Mouse (Mus musculus) liver, embryonic 11.5 days (tissue): ENCODE results near the gene Car10. TPM values are rescaled to one million over a fixed set of nuclear protein-coding genes. Genes with fewer than 3 reads are reported as not detected.

Experiments
- ATAC-seq: fragments of 200-750 bp; cut with Nextera tagmentation; replicated peaks from 2 replicates; pipeline ENCODE4 v1.8.0; 2017; ENCODE audit warnings: moderate number of reproducible peaks, mild to moderate bottlenecking, moderate TSS enrichment, moderate library complexity; ENCODE audit not compliant: low FRiP score
- DNase-seq: peaks from one replicate; pipeline ENCODE4 v3.0.0-alpha.2; 2017; ENCODE audit warnings: low spot score
- H3K27ac ChIP-seq: fragments of 300-500 bp; sonication (generic); 2 replicates; pipeline ENCODE4 v1.5.1; 2014; ENCODE audit warnings: mild to moderate bottlenecking, low read depth, low read length, control low read depth
- H3K27me3 ChIP-seq: fragments of 300-500 bp; sonication (generic); replicated peaks from 2 replicates; pipeline ENCODE4 v1.6.1; 2014; ENCODE audit warnings: low read length, mixed read lengths; ENCODE audit not compliant: control insufficient read depth, insufficient read depth
- H3K36me3 ChIP-seq: fragments of 300-500 bp; sonication (generic); 2 replicates; pipeline ENCODE4 v1.6.1; 2014; ENCODE audit warnings: mild to moderate bottlenecking, low read length, moderate library complexity, mixed read lengths; ENCODE audit not compliant: control insufficient read depth, insufficient read depth
- H3K4me1 ChIP-seq: fragments of 300-500 bp; sonication (generic); replicated peaks from 2 replicates; pipeline ENCODE4 v1.6.1; 2014; ENCODE audit warnings: low read length, mixed read lengths; ENCODE audit not compliant: control insufficient read depth, insufficient read depth
- H3K4me2 ChIP-seq: fragments of 300-500 bp; sonication (generic); 2 replicates; pipeline ENCODE4 v1.6.1; 2014; ENCODE audit warnings: mild to moderate bottlenecking, control low read depth, moderate library complexity
- H3K4me3 ChIP-seq: fragments of 300-500 bp; sonication (generic); 2 replicates; pipeline ENCODE4 v1.5.1; 2014; ENCODE audit warnings: low read depth, low read length, control low read depth
- H3K9ac ChIP-seq: fragments of 300-500 bp; sonication (generic); 2 replicates; pipeline ENCODE4 v1.6.1; 2014; ENCODE audit warnings: low read depth, low read length, control low read depth
- H3K9me3 ChIP-seq: fragments of 300-500 bp; sonication (generic); 2 replicates; pipeline ENCODE4 v1.6.1; 2016; ENCODE audit warnings: low read length, inconsistent platforms, mixed read lengths; ENCODE audit not compliant: control insufficient read depth
- WGBS: fragments of 180-500 bp; shearing (Covaris S2); extraction: QIAGEN DNeasy Blood & Tissue Kit; methylation state at CpG from one replicate; pipeline ENCODE4 v1.1.7; 2014; 5-methylcytosine and 5-hydroxymethylcytosine counted together
- polyA plus RNA-seq: library from polyadenylated mRNA; unstranded; fragments of >200 nt; fragmentation: Nextera tagmentation; extraction: Ambion mirVana; gene quantifications from 2 replicates; pipeline ENCODE4 v1.2.1, GENCODE M21; 2014

Car10 gene
- polyA plus RNA-seq, 1 experiment from 2014 or later = 0.18 TPM

GRCm38 (mm10) chr11:93443777-93444176, 345.9 kb downstream of the Car10 start:
- H3K4me1 ChIP-seq = no peaks in the 10 kb centered on the region
- no peaks in the 10 kb centered on the region for H3K9me3 ChIP-seq
- no peaks in the 10 kb centered on the region for H3K27me3 ChIP-seq
- H3K4me2 ChIP-seq = no peak overlapping the region
- H3K36me3 ChIP-seq = no peaks in the 10 kb centered on the region
- 96% methylated on average over 2 of the region's 2 CpGs for WGBS
- no peak overlapping the region for H3K9ac ChIP-seq
- no peak overlapping the region for H3K27ac ChIP-seq
- no peak for ATAC-seq
- no peak overlapping the region for H3K4me3 ChIP-seq
- DNase-seq = no peak

GRCm38 (mm10) chr11:93444741-93445140, 346.9 kb downstream of the Car10 start:
- no peak overlapping the region for H3K27ac ChIP-seq
- ATAC-seq = no peak
- WGBS = 86% methylated on average over 8 of the region's 8 CpGs
- no peaks in the 10 kb centered on the region for H3K9me3 ChIP-seq
- no peaks in the 10 kb centered on the region for H3K27me3 ChIP-seq
- H3K36me3 ChIP-seq = no peaks in the 10 kb centered on the region
- H3K4me1 ChIP-seq = no peaks in the 10 kb centered on the region
- H3K4me2 ChIP-seq = no peak overlapping the region
- no peak overlapping the region for H3K4me3 ChIP-seq
- DNase-seq = no peak
- H3K9ac ChIP-seq = no peak overlapping the region

GRCm38 (mm10) chr11:93447566-93447965, 349.7 kb downstream of the Car10 start:
- Histone ChIP-seq H3K9ac (no peak overlapping the region), H3K27ac (no peak overlapping the region), H3K4me2 (no peak overlapping the region), H3K36me3 (no peaks in the 10 kb centered on the region), H3K4me1 (no peaks in the 10 kb centered on the region), H3K9me3 (no peaks in the 10 kb centered on the region), H3K4me3 (no peak overlapping the region), H3K27me3 (no peaks in the 10 kb centered on the region)
- DNase-seq = no peak
- WGBS = 63% methylated on average over 3 of the region's 3 CpGs
- ATAC-seq = no peak

GRCm38 (mm10) chr11:93448290-93449256, 350.7 kb downstream of the Car10 start:
- Histone ChIP-seq H3K9me3 (no peaks in the 10 kb centered on the region), H3K36me3 (no peaks in the 10 kb centered on the region), H3K4me3 (no peak overlapping the region), H3K9ac (no peak overlapping the region), H3K27me3 (no peaks in the 10 kb centered on the region), H3K27ac (no peak overlapping the region), H3K4me1 (no peaks in the 10 kb centered on the region), H3K4me2 (no peak overlapping the region)
- no peak for ATAC-seq
- 73% methylated on average over 12 of the region's 12 CpGs for WGBS
- no peak for DNase-seq

GRCm38 (mm10) chr11:93450535-93450934, 352.7 kb downstream of the Car10 start:
- H3K27me3 ChIP-seq = no peaks in the 10 kb centered on the region
- H3K9ac ChIP-seq = no peak overlapping the region
- no peaks in the 10 kb centered on the region for H3K4me1 ChIP-seq
- 79% methylated on average over 7 of the region's 7 CpGs for WGBS
- no peak overlapping the region for H3K27ac ChIP-seq
- no peaks in the 10 kb centered on the region for H3K36me3 ChIP-seq
- DNase-seq = no peak
- no peaks in the 10 kb centered on the region for H3K9me3 ChIP-seq
- ATAC-seq = no peak
- no peak overlapping the region for H3K4me2 ChIP-seq
- no peak overlapping the region for H3K4me3 ChIP-seq

- DNase-seq = no peak
Measured at GRCm38 (mm10) chr11:93466221-93466620, 368.4 kb downstream of the Car10 start.

GRCm38 (mm10) chr11:93467711-93468110, 369.9 kb downstream of the Car10 start:
- Histone ChIP-seq H3K27ac (no peak overlapping the region), H3K36me3 (no peaks in the 10 kb centered on the region), H3K4me2 (no peak overlapping the region), H3K9ac (no peak overlapping the region), H3K27me3 (no peaks in the 10 kb centered on the region), H3K4me3 (no peak overlapping the region), H3K9me3 (no peaks in the 10 kb centered on the region), H3K4me1 (no peaks in the 10 kb centered on the region)
- DNase-seq = no peak
- WGBS = 72% methylated on average over 3 of the region's 3 CpGs
- ATAC-seq = no peak

More at GRCm38 (mm10) chr11:93466221-93466620, 368.4 kb downstream of the Car10 start:
- H3K27me3 ChIP-seq = no peaks in the 10 kb centered on the region
- no peak overlapping the region for H3K9ac ChIP-seq
- H3K4me1 ChIP-seq = no peaks in the 10 kb centered on the region
- H3K4me3 ChIP-seq = no peak overlapping the region
- ATAC-seq = no peak
- H3K4me2 ChIP-seq = no peak overlapping the region
- 78% methylated on average over 4 of the region's 4 CpGs for WGBS
- no peaks in the 10 kb centered on the region for H3K9me3 ChIP-seq
- no peaks in the 10 kb centered on the region for H3K36me3 ChIP-seq
- no peak overlapping the region for H3K27ac ChIP-seq

GRCm38 (mm10) chr11:93470771-93471170, 372.9 kb downstream of the Car10 start:
- DNase-seq (no peak), ATAC-seq (no peak)
- Histone ChIP-seq H3K4me3 (no peak overlapping the region), H3K9ac (no peak overlapping the region), H3K4me2 (no peak overlapping the region), H3K36me3 (no peaks in the 10 kb centered on the region), H3K27me3 (no peaks in the 10 kb centered on the region), H3K9me3 (no peaks in the 10 kb centered on the region), H3K4me1 (no peaks in the 10 kb centered on the region), H3K27ac (no peak overlapping the region)
- 86% methylated on average over 7 of the region's 7 CpGs for WGBS
